Mouse (Mus musculus) thymus, postnatal 4 days (tissue): ENCODE data around the gene Rap1a.
A peak's percentile ranks its signal among the peaks of the same experiment; 100 is the strongest.

Source experiments
- DNase-seq: peaks from one replicate; pipeline ENCODE4 v3.0.0; 2021

The Rap1a gene

DNA sequence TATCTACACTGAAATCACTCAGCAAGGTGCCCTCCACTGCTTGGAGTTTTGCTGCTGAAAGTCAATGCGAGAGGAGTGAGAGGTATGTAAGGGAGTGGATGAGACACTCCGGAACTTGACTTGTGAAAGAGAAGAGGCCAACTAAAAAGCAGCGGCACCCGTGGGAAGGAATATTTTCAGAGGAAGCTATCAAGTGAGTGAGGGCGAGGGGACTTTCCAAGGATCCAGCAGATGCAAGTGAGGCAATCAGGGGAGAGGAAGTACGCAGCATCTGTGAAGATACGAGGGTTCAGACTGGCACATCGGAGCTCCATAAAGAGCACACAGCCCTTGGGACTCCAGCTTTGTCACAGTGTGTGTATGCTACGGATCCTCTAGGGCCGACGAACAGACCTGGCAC lies 2.5 kb upstream of the Rap1a start:
- DNase-seq: no peak

- DNase-seq: peak; percentile 73
Observed at GRCm38 (mm10) chr3:105800675-105801190, 403 bp downstream of the Rap1a start.

GRCm38 (mm10) chr3:105800156-105800674 lies 921 bp downstream of the Rap1a start:
- DNase-seq: no peak

GRCm38 (mm10) chr3:105799375-105799774 lies 1.8 kb downstream of the Rap1a start:
- no peak for DNase-seq

GRCm38 (mm10) chr3:105798770-105799169 lies 2.4 kb downstream of the Rap1a start:
- DNase-seq: no peak

GRCm38 (mm10) chr3:105797427-105797826 lies 3.7 kb downstream of the Rap1a start:
- DNase-seq: no peak

DNA sequence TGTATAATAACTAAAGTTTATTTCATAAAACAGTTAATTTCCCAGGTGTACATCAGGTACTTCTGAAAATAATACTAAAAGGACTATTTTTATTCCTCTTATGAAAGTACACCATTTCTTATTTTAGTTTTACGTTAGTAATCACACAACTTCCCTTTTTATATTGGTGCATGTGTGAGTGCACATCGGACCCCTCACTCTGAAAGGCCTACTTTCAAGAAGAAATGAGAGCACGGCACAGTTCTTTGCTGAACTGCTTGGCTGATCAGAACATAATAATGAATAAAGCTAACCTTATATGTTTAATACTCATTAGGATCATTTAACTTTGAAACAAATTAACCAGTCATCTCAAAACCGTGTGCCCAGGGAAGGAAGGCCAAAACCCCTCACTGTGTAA lies 4.4 kb downstream of the Rap1a start:
- DNase-seq: no peak

DNA sequence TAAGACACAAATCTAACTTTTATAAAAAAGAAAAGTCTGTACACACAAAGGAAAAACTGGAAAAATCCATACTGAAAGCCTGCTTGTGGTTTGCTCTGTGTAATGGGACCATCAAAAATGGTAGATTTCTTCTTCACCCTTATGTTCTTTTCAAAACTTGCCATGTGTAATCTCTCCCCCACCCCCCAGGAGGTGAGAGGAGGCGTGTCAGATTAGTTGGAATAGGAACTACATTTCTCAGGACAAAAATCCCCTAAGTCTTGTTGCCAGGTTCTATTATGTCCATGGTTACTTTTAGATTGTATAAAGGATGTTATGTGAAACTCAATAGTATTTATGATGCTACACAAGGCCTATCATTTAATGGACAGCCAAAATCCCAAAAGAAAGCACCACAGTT lies 6.8 kb downstream of the Rap1a start:
- no peak for DNase-seq

GRCm38 (mm10) chr3:105792309-105792708 lies 8.8 kb downstream of the Rap1a start:
- no peak for DNase-seq

DNA sequence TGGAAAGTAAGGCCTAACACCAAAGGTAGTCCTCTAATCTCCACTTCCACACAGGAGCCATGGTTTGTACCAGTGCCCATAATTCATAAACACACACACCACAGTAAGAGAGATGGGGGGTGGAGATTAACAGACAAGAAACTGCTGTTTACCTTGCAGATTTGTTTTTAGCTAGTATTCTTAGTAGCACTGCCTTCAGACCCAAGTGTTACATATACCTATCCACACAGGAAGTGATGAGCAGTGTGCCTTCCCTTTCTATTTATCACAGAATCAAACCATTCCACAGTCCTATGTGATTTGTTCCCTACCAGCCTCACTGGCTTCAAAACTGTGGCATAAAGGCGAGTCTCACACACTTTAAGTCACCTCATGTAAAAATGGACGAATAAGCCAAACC lies 10.0 kb downstream of the Rap1a start:
- DNase-seq: no peak

DNA sequence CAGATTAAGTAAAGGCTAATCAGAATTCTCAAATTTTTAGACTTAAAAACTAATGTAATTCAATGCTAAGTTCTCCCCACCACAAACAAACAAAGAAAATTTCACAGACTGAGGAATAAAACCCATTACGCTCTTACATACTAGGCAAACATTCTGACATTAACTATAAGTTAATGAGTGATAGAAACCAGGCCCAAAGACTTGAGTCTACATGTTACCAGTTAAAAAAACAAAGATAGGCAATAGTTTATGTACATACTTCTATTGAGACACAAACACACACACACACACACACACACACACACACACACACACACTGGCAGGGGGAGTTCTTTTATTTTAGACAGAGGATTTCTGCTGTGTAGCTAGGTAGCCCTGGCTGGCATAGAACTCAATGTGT lies 10.8 kb downstream of the Rap1a start:
- DNase-seq: no peak

GRCm38 (mm10) chr3:105789776-105790175 lies 11.4 kb downstream of the Rap1a start:
- DNase-seq: no peak

GRCm38 (mm10) chr3:105787328-105787727 lies 13.8 kb downstream of the Rap1a start:
- no peak for DNase-seq

DNA sequence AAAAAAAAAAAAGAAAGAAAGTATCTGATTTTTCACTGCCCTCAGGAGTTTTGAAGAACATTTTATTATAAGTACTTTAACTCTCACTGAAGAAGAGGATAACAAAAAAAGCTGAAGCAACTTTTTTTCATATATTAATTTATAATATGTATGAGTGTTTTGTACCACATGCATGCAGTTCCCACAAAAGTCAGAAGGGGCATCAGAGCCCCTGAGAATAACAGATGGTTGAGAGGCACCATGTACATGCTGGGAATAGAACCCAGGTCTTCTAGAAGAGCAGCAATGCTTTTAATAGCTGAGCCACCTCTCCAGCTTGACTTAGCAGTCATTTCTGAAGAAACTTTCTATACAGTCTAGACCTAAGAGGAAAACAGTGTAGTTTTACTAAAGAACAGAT lies 15.3 kb downstream of the Rap1a start:
- DNase-seq: no peak

GRCm38 (mm10) chr3:105783809-105784208 lies 17.3 kb downstream of the Rap1a start:
- DNase-seq: no peak

DNA sequence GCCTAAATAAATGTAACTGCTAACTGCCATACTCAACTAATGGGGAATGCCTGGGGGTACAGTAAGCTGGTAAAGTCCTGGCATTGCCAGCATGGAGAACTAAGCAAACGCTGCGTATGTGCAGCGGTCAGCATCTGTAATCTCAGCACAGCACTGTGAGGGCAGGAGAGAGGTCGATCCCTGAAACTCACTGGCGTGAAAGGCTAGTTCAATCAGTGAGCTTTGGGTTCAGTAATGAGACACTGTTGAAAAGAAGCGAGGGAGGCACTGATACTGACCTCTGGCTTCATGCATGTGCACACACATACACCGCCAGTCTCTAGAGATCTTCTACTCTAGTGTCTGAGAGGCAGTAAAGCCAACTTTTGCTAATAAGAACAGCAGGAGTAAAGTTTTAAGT lies 18.7 kb downstream of the Rap1a start:
- DNase-seq: no peak

DNA sequence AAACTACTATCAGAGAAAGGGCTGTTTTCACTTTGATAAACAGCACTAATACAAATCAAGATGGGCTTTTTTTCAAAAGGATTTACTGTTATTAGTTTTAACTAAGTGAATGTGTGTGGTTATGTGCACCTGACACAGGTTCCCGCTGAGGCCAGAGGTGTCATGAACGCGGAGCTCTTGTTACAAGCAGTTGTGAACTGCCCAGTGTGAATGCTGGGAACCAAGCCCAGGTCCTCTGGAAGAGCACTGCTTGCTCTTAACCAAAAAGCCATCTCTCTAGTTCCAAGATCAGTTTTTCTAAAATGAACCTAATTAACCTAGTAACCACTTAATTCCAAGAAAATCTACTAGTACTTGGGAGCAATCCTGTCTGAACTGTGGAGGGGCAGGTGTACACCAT lies 23.1 kb downstream of the Rap1a start:
- no peak for DNase-seq

- no peak for DNase-seq
Observed at GRCm38 (mm10) chr3:105774496-105774895, 26.6 kb downstream of the Rap1a start.

DNA sequence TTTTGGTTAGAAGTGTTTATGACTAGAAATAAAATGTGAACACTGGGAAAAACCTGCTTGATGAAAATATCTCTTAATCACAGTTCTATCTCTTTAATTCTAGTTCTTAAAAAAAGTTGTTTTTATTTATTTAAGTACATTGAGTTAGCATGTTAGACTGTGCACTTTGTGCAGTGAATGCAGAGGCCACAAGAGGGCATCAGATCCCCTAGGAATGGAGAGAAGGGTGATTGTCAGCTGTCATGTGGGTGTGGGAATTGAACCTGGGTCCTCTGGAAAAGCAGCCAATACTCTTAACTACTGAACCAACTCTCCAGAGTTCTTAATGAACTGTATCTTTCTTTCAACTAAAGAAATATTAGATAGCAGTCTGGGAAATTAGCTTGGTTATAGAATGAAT lies 29.6 kb downstream of the Rap1a start:
- peak; percentile 71 for DNase-seq

DNA sequence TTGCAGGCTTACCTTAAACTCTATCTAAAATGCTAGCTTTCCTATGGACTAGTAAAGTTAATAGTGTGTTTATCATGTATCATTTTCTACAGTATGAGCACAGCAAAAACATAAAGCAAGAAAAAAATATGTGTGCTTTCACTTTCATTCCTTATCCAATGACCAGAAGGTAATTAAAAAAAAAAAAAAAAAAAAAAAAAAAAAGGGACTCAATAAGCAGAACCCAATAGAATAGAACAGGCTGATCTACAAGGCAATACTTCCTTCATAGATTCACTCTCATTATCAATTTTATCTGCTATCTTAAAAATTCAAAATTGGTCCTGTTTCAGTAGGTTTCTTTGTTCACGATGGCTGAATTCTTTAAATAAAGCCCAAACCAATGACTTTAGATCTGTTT lies 30.3 kb downstream of the Rap1a start:
- no peak for DNase-seq

GRCm38 (mm10) chr3:105769380-105769779 lies 31.8 kb downstream of the Rap1a start:
- DNase-seq: no peak

DNA sequence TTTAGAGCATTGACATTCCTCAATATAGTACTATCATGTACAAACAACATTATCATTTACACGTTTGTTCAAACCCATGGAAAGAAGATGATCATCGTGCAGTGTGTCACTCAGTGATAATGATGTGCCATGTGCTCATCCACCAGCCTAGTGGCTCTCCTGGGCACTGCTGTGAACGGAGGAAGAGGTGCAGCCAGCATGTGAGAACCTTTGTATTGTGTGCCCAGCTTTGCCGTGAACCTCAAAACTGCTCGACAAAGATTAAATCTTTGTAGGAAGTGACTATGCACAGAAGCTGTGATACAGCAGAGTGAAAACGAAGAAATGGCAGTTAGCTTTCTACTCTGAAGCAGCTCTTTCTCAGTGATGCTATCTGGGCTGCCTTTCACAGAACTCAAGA lies 32.6 kb downstream of the Rap1a start:
- peak; percentile 58 for DNase-seq

- peak; percentile 43 for DNase-seq
Observed at GRCm38 (mm10) chr3:105763132-105763851, 37.8 kb downstream of the Rap1a start.

- DNase-seq: no peak
Observed at GRCm38 (mm10) chr3:105760063-105760462, 41.1 kb downstream of the Rap1a start.

DNA sequence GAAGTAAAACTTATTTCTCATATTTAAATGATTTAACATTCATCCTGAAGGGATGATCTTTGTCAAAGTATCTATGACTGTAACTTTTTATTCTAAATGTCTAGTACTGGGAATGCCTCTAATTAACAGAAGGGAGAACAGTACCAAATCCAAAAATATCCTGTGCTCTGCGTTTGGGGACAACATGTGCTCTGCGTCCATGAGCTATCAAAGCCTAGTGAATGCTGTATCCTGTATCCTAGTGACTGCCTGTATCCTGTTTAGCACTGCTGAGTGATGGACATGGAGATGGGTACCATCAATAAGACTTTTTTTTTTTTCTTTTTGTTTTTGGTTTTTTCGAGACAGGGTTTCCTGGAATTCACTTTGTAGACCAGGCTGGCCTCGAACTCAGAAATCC lies 42.5 kb downstream of the Rap1a start:
- DNase-seq: no peak
